Mouse (Mus musculus): ENCODE results near the gene 1600014C23Rik. TPM values are rescaled to one million over a fixed set of nuclear protein-coding genes. Genes with fewer than 3 reads are reported as not detected.

Gene 1600014C23Rik
- polyA plus RNA-seq, 1 experiment from 2014 or later, result not detected

GRCm38 (mm10) chr17:45763188-45763587, 29.5 kb upstream of the 1600014C23Rik start:
- Histone ChIP-seq H3K9me3 (no peaks in the 10 kb centered on the region), H3K4me3 (no peak overlapping the region), H3K27ac (replicated peaks) (no peak overlapping the region), H3K4me2 (replicated peaks) (no peak overlapping the region), H3K9ac (replicated peaks) (no peak overlapping the region), H3K27me3 (no peaks in the 10 kb centered on the region), H3K36me3 (no peaks in the 10 kb centered on the region), H3K4me1 (peaks cover 18% of the 10 kb centered on the region)
- WGBS, result 74% methylated on average over 8 of the region's 8 CpGs
- no peak for ATAC-seq (replicated peaks)

- no peak overlapping the region for H3K9ac ChIP-seq (replicated peaks)
- no peaks in the 10 kb centered on the region for H3K27me3 ChIP-seq
- WGBS, result 57% methylated on average over 3 of the region's 3 CpGs
- no peak for ATAC-seq (replicated peaks)
- no peak overlapping the region for H3K27ac ChIP-seq (replicated peaks)
- peaks cover 11% of the 10 kb centered on the region for H3K4me1 ChIP-seq
- no peak overlapping the region for H3K4me2 ChIP-seq (replicated peaks)
- H3K9me3 ChIP-seq, result no peaks in the 10 kb centered on the region
- H3K36me3 ChIP-seq, result no peaks in the 10 kb centered on the region
- H3K4me3 ChIP-seq, result no peak overlapping the region
Measured at GRCm38 (mm10) chr17:45761902-45762301, 28.3 kb upstream of the 1600014C23Rik start.

GRCm38 (mm10) chr17:45760965-45761645, 27.5 kb upstream of the 1600014C23Rik start:
- Histone ChIP-seq H3K9ac (replicated peaks) (no peak overlapping the region), H3K27ac (replicated peaks) (no peak overlapping the region), H3K36me3 (no peaks in the 10 kb centered on the region), H3K9me3 (no peaks in the 10 kb centered on the region), H3K4me3 (no peak overlapping the region), H3K27me3 (no peaks in the 10 kb centered on the region), H3K4me2 (replicated peaks) (no peak overlapping the region), H3K4me1 (peaks cover 3% of the 10 kb centered on the region)
- WGBS, result 65% methylated on average over 10 of the region's 10 CpGs
- no peak for ATAC-seq (replicated peaks)

GRCm38 (mm10) chr17:45759751-45760150, 26.1 kb upstream of the 1600014C23Rik start:
- no peaks in the 10 kb centered on the region for H3K9me3 ChIP-seq
- H3K4me1 ChIP-seq, result peaks cover 2% of the 10 kb centered on the region
- no peak overlapping the region for H3K27ac ChIP-seq (replicated peaks)
- H3K4me3 ChIP-seq, result no peak overlapping the region
- ATAC-seq (replicated peaks), result no peak
- 62% methylated on average over 5 of the region's 5 CpGs for WGBS
- H3K27me3 ChIP-seq, result no peaks in the 10 kb centered on the region
- H3K36me3 ChIP-seq, result no peaks in the 10 kb centered on the region
- no peak overlapping the region for H3K9ac ChIP-seq (replicated peaks)
- H3K4me2 ChIP-seq (replicated peaks), result no peak overlapping the region

- Histone ChIP-seq H3K4me3 (no peak overlapping the region), H3K36me3 (no peaks in the 10 kb centered on the region), H3K4me1 (peaks cover 11% of the 10 kb centered on the region), H3K9me3 (no peaks in the 10 kb centered on the region), H3K4me2 (replicated peaks) (no peak overlapping the region), H3K27ac (replicated peaks) (no peak overlapping the region), H3K27me3 (no peaks in the 10 kb centered on the region), H3K9ac (replicated peaks) (no peak overlapping the region)
- no peak for ATAC-seq (replicated peaks)
- WGBS, result 76% methylated on average over 7 of the region's 7 CpGs
Measured at GRCm38 (mm10) chr17:45758808-45759207, 25.2 kb upstream of the 1600014C23Rik start.

GRCm38 (mm10) chr17:45757932-45758331, 24.3 kb upstream of the 1600014C23Rik start:
- Histone ChIP-seq H3K9me3 (no peaks in the 10 kb centered on the region), H3K27ac (replicated peaks) (no peak overlapping the region), H3K4me1 (peaks cover 12% of the 10 kb centered on the region), H3K4me3 (no peak overlapping the region), H3K36me3 (no peaks in the 10 kb centered on the region), H3K27me3 (no peaks in the 10 kb centered on the region), H3K9ac (replicated peaks) (no peak overlapping the region), H3K4me2 (replicated peaks) (no peak overlapping the region)
- no peak for ATAC-seq (replicated peaks)
- 84% methylated on average over 8 of the region's 8 CpGs for WGBS

GRCm38 (mm10) chr17:45756831-45757230, 23.2 kb upstream of the 1600014C23Rik start:
- no peak overlapping the region for H3K4me2 ChIP-seq (replicated peaks)
- no peak overlapping the region for H3K9ac ChIP-seq (replicated peaks)
- H3K27ac ChIP-seq (replicated peaks), result no peak overlapping the region
- H3K4me1 ChIP-seq, result peaks cover 12% of the 10 kb centered on the region
- ATAC-seq (replicated peaks), result no peak
- H3K9me3 ChIP-seq, result no peaks in the 10 kb centered on the region
- 63% methylated on average over 5 of the region's 5 CpGs for WGBS
- H3K36me3 ChIP-seq, result no peaks in the 10 kb centered on the region
- H3K4me3 ChIP-seq, result no peak overlapping the region
- H3K27me3 ChIP-seq, result no peaks in the 10 kb centered on the region

GRCm38 (mm10) chr17:45756391-45756790, 22.7 kb upstream of the 1600014C23Rik start:
- Histone ChIP-seq H3K9ac (replicated peaks) (no peak overlapping the region), H3K27ac (replicated peaks) (no peak overlapping the region), H3K9me3 (no peaks in the 10 kb centered on the region), H3K27me3 (no peaks in the 10 kb centered on the region), H3K4me2 (replicated peaks) (no peak overlapping the region), H3K4me1 (peaks cover 12% of the 10 kb centered on the region), H3K36me3 (no peaks in the 10 kb centered on the region), H3K4me3 (no peak overlapping the region)
- ATAC-seq (replicated peaks), result no peak
- WGBS, result 69% methylated on average over 8 of the region's 8 CpGs

GRCm38 (mm10) chr17:45754186-45754862, 20.7 kb upstream of the 1600014C23Rik start:
- peak overlapping the region; percentile 33 for H3K27ac ChIP-seq (replicated peaks)

GRCm38 (mm10) chr17:45752678-45753077, 19.0 kb upstream of the 1600014C23Rik start:
- no peak for ATAC-seq (replicated peaks)
- Histone ChIP-seq H3K4me3 (no peak overlapping the region), H3K36me3 (no peaks in the 10 kb centered on the region), H3K4me1 (peaks cover 12% of the 10 kb centered on the region), H3K9ac (replicated peaks) (no peak overlapping the region), H3K4me2 (replicated peaks) (no peak overlapping the region), H3K27ac (replicated peaks) (no peak overlapping the region), H3K27me3 (no peaks in the 10 kb centered on the region), H3K9me3 (no peaks in the 10 kb centered on the region)
- WGBS, result 70% methylated on average over 11 of the region's 11 CpGs

More at GRCm38 (mm10) chr17:45754186-45754862, 20.7 kb upstream of the 1600014C23Rik start:
- H3K9me3 ChIP-seq, result no peaks in the 10 kb centered on the region
- H3K4me1 ChIP-seq, result peaks cover 12% of the 10 kb centered on the region
- H3K9ac ChIP-seq (replicated peaks), result 0 out of 2 replicates have a peak overlapping the region, but pooled peaks have one; percentile 16
- peak; percentile 90 for ATAC-seq (replicated peaks)
- no peaks in the 10 kb centered on the region for H3K27me3 ChIP-seq
- WGBS, result 55% methylated on average over 13 of the region's 13 CpGs
- H3K36me3 ChIP-seq, result no peaks in the 10 kb centered on the region
- H3K4me2 ChIP-seq (replicated peaks), result peak overlapping the region; percentile 24
- 0 out of 2 replicates have a peak overlapping the region, but pooled peaks have one; percentile 14 for H3K4me3 ChIP-seq

GRCm38 (mm10) chr17:45752053-45752452, 18.4 kb upstream of the 1600014C23Rik start:
- peaks cover 12% of the 10 kb centered on the region for H3K4me1 ChIP-seq
- no peak overlapping the region for H3K9ac ChIP-seq (replicated peaks)
- no peak for ATAC-seq (replicated peaks)
- H3K27me3 ChIP-seq, result no peaks in the 10 kb centered on the region
- H3K36me3 ChIP-seq, result no peaks in the 10 kb centered on the region
- 88% methylated on average over 8 of the region's 8 CpGs for WGBS
- no peak overlapping the region for H3K4me2 ChIP-seq (replicated peaks)
- no peaks in the 10 kb centered on the region for H3K9me3 ChIP-seq
- no peak overlapping the region for H3K4me3 ChIP-seq
- no peak overlapping the region for H3K27ac ChIP-seq (replicated peaks)

GRCm38 (mm10) chr17:45751359-45751758, 17.7 kb upstream of the 1600014C23Rik start:
- no peak overlapping the region for H3K4me3 ChIP-seq
- peaks cover 12% of the 10 kb centered on the region for H3K4me1 ChIP-seq
- no peaks in the 10 kb centered on the region for H3K36me3 ChIP-seq
- H3K27ac ChIP-seq (replicated peaks), result no peak overlapping the region
- H3K9ac ChIP-seq (replicated peaks), result no peak overlapping the region
- H3K27me3 ChIP-seq, result no peaks in the 10 kb centered on the region
- H3K9me3 ChIP-seq, result no peaks in the 10 kb centered on the region
- no peak for ATAC-seq (replicated peaks)
- H3K4me2 ChIP-seq (replicated peaks), result no peak overlapping the region
- WGBS, result 96% methylated on average over 1 of the region's 1 CpGs

Measured in forebrain, embryonic 15.5 days (tissue).